Mouse (Mus musculus): ENCODE measurements around the gene Ptgir. TPM values are rescaled to one million over a fixed set of nuclear protein-coding genes. Genes with fewer than 3 reads are reported as not detected.

The Ptgir gene
- polyA plus RNA-seq, 1 experiment from 2014 or later = 2.4 TPM

GRCm38 (mm10) chr7:16959539-16960187 lies 53.4 kb downstream of the Ptgir start, which contains the start of gene Pnmal1:
Gene Pnmal1 (plus strand): TSS chr7:16959679.
- 23% methylated on average over 17 of the region's 17 CpGs for WGBS
- Histone ChIP-seq H3K27me3 (replicated peaks) (no peaks in the 10 kb centered on the region), H3K36me3 (no peaks in the 10 kb centered on the region), H3K9ac (no peak within 1 kb of the TSS), H3K27ac (no peak within 1 kb of the TSS), H3K4me1 (peaks cover 4% of the 10 kb centered on the region; the same call in 1 of the 2 replicates), H3K9me3 (no peaks in the 10 kb centered on the region), H3K4me2 (no peak within 1 kb of the TSS), H3K4me3 (replicated peaks) (no peak within 1 kb of the TSS)
- ATAC-seq (ENCODE audit: insufficient read depth, low FRiP score, low read depth) = peak; percentile 53; the same call in 1 of the 2 replicates

Other genes with a start within 250 kb of the Ptgir start
- gene Ceacam15, start 230.8 kb upstream of the Ptgir start, polyA plus RNA-seq (2015; fragmentation: Nextera tagmentation; extraction: Ambion mirVana) = not detected in 2 replicates
- gene Ceacam9, start 184.6 kb upstream of the Ptgir start, polyA plus RNA-seq (2015; fragmentation: Nextera tagmentation; extraction: Ambion mirVana) = not detected in 2 replicates
- gene Ap2s1, start 168.1 kb upstream of the Ptgir start, polyA plus RNA-seq (2015; fragmentation: Nextera tagmentation; extraction: Ambion mirVana) = 251 and 272 TPM in 2 replicates
- gene Slc1a5, start 125.2 kb upstream of the Ptgir start, polyA plus RNA-seq (2015; fragmentation: Nextera tagmentation; extraction: Ambion mirVana) = 64.2 and 66.3 TPM in 2 replicates
- 87.2 and 89.4 TPM in 2 replicates for gene Strn4, start 90.6 kb upstream of the Ptgir start, polyA plus RNA-seq (2015; fragmentation: Nextera tagmentation; extraction: Ambion mirVana)
- 28.4 and 29.1 TPM in 2 replicates for gene Fkrp, start 89.8 kb upstream of the Ptgir start, polyA plus RNA-seq (2015; fragmentation: Nextera tagmentation; extraction: Ambion mirVana)
- 11.6 and 12.2 TPM in 2 replicates for gene Prkd2, start 63.6 kb upstream of the Ptgir start, polyA plus RNA-seq (2015; fragmentation: Nextera tagmentation; extraction: Ambion mirVana)
- 3.9 and 4.6 TPM in 2 replicates for gene Dact3, start 31.2 kb upstream of the Ptgir start, polyA plus RNA-seq (2015; fragmentation: Nextera tagmentation; extraction: Ambion mirVana)
- gene Gng8, start 14.7 kb upstream of the Ptgir start, polyA plus RNA-seq (2015; fragmentation: Nextera tagmentation; extraction: Ambion mirVana) = 8.9 and 9.8 TPM in 2 replicates
- gene Calm3, start 17.6 kb downstream of the Ptgir start, polyA plus RNA-seq (2015; fragmentation: Nextera tagmentation; extraction: Ambion mirVana) = 101 and 113 TPM in 2 replicates
- gene Pnmal2, start 38.2 kb downstream of the Ptgir start, polyA plus RNA-seq (2015; fragmentation: Nextera tagmentation; extraction: Ambion mirVana) = 10.2 and 12.7 TPM in 2 replicates
- gene Pnmal1, start 53.2 kb downstream of the Ptgir start, polyA plus RNA-seq (2015; fragmentation: Nextera tagmentation; extraction: Ambion mirVana) = 2.9 and 3.6 TPM in 2 replicates
- gene Gm42372, start 76.6 kb downstream of the Ptgir start, polyA plus RNA-seq (2015; fragmentation: Nextera tagmentation; extraction: Ambion mirVana) = 0.31 and 0.34 TPM in 2 replicates
- gene Ccdc8, start 86.2 kb downstream of the Ptgir start, polyA plus RNA-seq (2015; fragmentation: Nextera tagmentation; extraction: Ambion mirVana) = 29.4 and 33.3 TPM in 2 replicates
- 92.9 and 95.7 TPM in 2 replicates for gene Ppp5c, start 121.4 kb downstream of the Ptgir start, polyA plus RNA-seq (2015; fragmentation: Nextera tagmentation; extraction: Ambion mirVana)
- 47.3 and 54.9 TPM in 2 replicates for gene Hif3a, start 155.9 kb downstream of the Ptgir start, polyA plus RNA-seq (2015; fragmentation: Nextera tagmentation; extraction: Ambion mirVana)
- gene Psg16, start 167.6 kb downstream of the Ptgir start, polyA plus RNA-seq (2015; fragmentation: Nextera tagmentation; extraction: Ambion mirVana) = 0.30 and 0.63 TPM in 2 replicates
- 0.04 TPM in 1 of 2 replicates, not detected in the other for gene Ceacam3, start 243.8 kb downstream of the Ptgir start, polyA plus RNA-seq (2015; fragmentation: Nextera tagmentation; extraction: Ambion mirVana)